Mouse (Mus musculus) midbrain, embryonic 11.5 days (tissue): Measurements from ENCODE around the gene Afg3l1. TPM values are rescaled to one million over a fixed set of nuclear protein-coding genes. Genes with fewer than 3 reads are reported as not detected.
A peak's percentile ranks its signal among the peaks of the same experiment; 100 is the strongest.

Source experiments
- ATAC-seq: fragments of 200-750 bp; cut with Nextera tagmentation; 2 replicates; pipeline ENCODE4 v1.8.0; 2017; ENCODE audit warnings: moderate TSS enrichment, moderate library complexity; ENCODE audit not compliant: low FRiP score
- DNase-seq: peaks from one replicate; pipeline ENCODE4 v3.0.0; 2015; ENCODE audit warnings: low spot score; ENCODE audit errors: missing footprints
- H3K27ac ChIP-seq: fragments of 300-500 bp; sonication (generic); 2 replicates; pipeline ENCODE4 v1.5.1; 2014; ENCODE audit warnings: low read depth, low read length
- H3K27me3 ChIP-seq: fragments of 300-500 bp; sonication (generic); 2 replicates; pipeline ENCODE4 v1.6.1; 2014; ENCODE audit warnings: mild to moderate bottlenecking, low read length, moderate library complexity, mixed read lengths; ENCODE audit not compliant: control insufficient read depth, insufficient read depth
- H3K36me3 ChIP-seq: fragments of 300-500 bp; sonication (generic); 2 replicates; pipeline ENCODE4 v1.6.1; 2014; ENCODE audit warnings: mild to moderate bottlenecking, low read length, moderate library complexity, mixed read lengths; ENCODE audit not compliant: control insufficient read depth, insufficient read depth
- H3K4me1 ChIP-seq: fragments of 300-500 bp; sonication (generic); 2 replicates; pipeline ENCODE4 v1.6.1; 2014; ENCODE audit warnings: low read length; ENCODE audit not compliant: control insufficient read depth, insufficient read depth
- H3K4me2 ChIP-seq: fragments of 300-500 bp; sonication (generic); 2 replicates; pipeline ENCODE4 v1.6.1; 2014; ENCODE audit warnings: mild to moderate bottlenecking, moderate library complexity
- H3K4me3 ChIP-seq: fragments of 300-500 bp; sonication (generic); 2 replicates; pipeline ENCODE4 v1.5.1; 2014; ENCODE audit warnings: low read depth, low read length
- H3K9ac ChIP-seq: fragments of 300-500 bp; sonication (generic); 2 replicates; pipeline ENCODE4 v1.6.1; 2014; ENCODE audit warnings: low read length
- H3K9me3 ChIP-seq: fragments of 300-500 bp; sonication (generic); 2 replicates; pipeline ENCODE4 v1.6.1; 2016; ENCODE audit warnings: low read length; ENCODE audit not compliant: control insufficient read depth
- WGBS: fragments of 180-500 bp; shearing (Covaris S2); extraction: QIAGEN DNeasy Blood & Tissue Kit; methylation state at CpG from one replicate; pipeline ENCODE4 v1.1.7; 2014; 5-methylcytosine and 5-hydroxymethylcytosine counted together
- polyA plus RNA-seq: library from polyadenylated mRNA; unstranded; fragments of >200 nt; fragmentation: Nextera tagmentation; extraction: Ambion mirVana; gene quantifications from 2 replicates; pipeline ENCODE4 v1.2.1, GENCODE M21; 2014

Afg3l1 gene
- polyA plus RNA-seq, 1 experiment from 2014 or later: 39.9 TPM

GRCm38 (mm10) chr8:123478456-123479218 is 934 bp downstream of the Afg3l1 start:
- Histone ChIP-seq H3K27me3 (no peaks in the 10 kb centered on the region), H3K27ac (no peak overlapping the region), H3K9me3 (no peaks in the 10 kb centered on the region), H3K4me1 (peaks cover 10% of the 10 kb centered on the region), H3K9ac (peak overlapping the region; percentile 88), H3K36me3 (peaks cover 6% of the 10 kb centered on the region; the same call in 1 of the 2 replicates), H3K4me2 (peak overlapping the region; percentile 57), H3K4me3 (peak overlapping the region; percentile 85)
- DNase-seq: peak; percentile 92
- ATAC-seq: no peak
- 42% methylated on average over 16 of the region's 16 CpGs for WGBS

DNA sequence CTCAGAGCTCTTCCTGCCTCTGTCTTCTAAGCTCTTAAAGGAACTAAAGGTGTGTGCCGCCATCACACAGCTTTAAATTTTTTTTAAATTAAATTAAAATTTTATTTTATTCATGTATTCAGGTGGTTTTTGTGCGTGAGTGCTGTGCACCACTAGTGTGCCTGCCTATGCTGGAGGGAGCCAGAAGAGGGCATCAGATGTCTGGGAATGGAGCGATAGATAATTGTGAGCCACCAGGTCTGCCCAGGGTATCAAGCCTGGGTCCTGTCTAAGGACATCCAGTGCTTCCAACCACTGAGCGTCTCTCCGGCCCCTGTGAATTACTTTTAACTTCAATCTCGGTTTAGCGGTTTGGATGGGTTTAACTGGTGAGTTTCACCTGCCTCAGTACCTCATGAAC is 4.9 kb downstream of the Afg3l1 start:
- no peak for ATAC-seq
- no peak for DNase-seq
- Histone ChIP-seq H3K4me1 (peaks cover 8% of the 10 kb centered on the region), H3K4me2 (no peak overlapping the region), H3K9me3 (no peaks in the 10 kb centered on the region), H3K27ac (no peak overlapping the region), H3K36me3 (peaks cover 24% of the 10 kb centered on the region), H3K27me3 (no peaks in the 10 kb centered on the region), H3K4me3 (no peak overlapping the region), H3K9ac (no peak overlapping the region)
- 90% methylated on average over 7 of the region's 7 CpGs for WGBS

DNA sequence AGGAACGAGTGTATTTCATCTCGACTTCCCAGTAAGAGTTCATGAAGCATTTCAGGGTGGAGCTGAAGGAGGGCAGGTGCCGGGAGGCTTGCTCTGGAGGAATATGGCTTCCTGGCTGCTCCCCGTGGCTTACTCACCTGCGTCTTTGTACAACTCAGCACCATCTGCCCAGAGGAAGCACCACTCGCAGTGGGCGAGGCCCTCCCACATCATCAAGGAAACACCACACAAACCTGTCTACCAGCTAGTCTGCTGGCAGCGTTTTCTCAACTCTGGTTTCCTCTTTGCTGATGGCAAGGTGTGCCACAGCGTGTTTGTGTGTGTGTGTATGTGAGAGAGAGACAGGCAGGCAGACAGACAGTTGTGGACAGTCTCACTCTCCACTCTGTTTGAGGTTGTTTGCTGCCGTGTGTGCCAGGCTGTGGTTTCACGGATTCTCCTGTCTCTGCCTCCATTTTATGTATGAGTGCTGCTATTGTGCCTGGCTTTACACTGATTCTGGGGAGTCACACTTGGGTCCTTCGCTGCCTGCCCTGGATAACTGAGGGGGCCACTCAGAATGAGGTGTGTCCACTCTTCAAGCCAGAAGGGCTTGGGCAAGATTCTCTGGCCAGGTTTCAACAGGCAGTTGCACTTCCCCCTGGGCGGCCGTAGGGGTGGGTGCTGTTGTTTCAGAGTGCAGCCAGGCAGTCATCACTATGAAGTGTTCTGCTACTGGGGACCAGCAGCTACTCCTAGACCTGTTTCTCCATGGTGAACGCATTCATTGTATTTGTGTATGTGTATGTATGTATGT is 13.8 kb downstream of the Afg3l1 start:
- H3K9me3 ChIP-seq: no peaks in the 10 kb centered on the region
- H3K4me3 ChIP-seq: no peak overlapping the region
- H3K27ac ChIP-seq: no peak overlapping the region
- peak; percentile 41 for DNase-seq
- 94% methylated on average over 15 of the region's 15 CpGs for WGBS
- no peaks in the 10 kb centered on the region for H3K27me3 ChIP-seq
- no peak overlapping the region for H3K4me2 ChIP-seq
- no peak overlapping the region for H3K9ac ChIP-seq
- ATAC-seq: no peak
- peaks cover 46% of the 10 kb centered on the region for H3K36me3 ChIP-seq
- no peaks in the 10 kb centered on the region for H3K4me1 ChIP-seq

GRCm38 (mm10) chr8:123492898-123493297 is 15.2 kb downstream of the Afg3l1 start:
- Histone ChIP-seq H3K9ac (no peak overlapping the region), H3K27ac (no peak overlapping the region), H3K36me3 (peaks cover 39% of the 10 kb centered on the region), H3K27me3 (no peaks in the 10 kb centered on the region), H3K4me3 (no peak overlapping the region), H3K4me2 (no peak overlapping the region), H3K4me1 (no peaks in the 10 kb centered on the region), H3K9me3 (no peaks in the 10 kb centered on the region)
- DNase-seq (peak; percentile 56), ATAC-seq (no peak)
- 96% methylated on average over 9 of the region's 9 CpGs for WGBS

GRCm38 (mm10) chr8:123497699-123498098 is 20.0 kb downstream of the Afg3l1 start:
- H3K4me2 ChIP-seq: no peak overlapping the region
- peaks cover 50% of the 10 kb centered on the region for H3K36me3 ChIP-seq
- no peaks in the 10 kb centered on the region for H3K27me3 ChIP-seq
- no peak overlapping the region for H3K4me3 ChIP-seq
- no peaks in the 10 kb centered on the region for H3K4me1 ChIP-seq
- ATAC-seq (no peak), DNase-seq (peak; percentile 79)
- no peak overlapping the region for H3K9ac ChIP-seq
- no peaks in the 10 kb centered on the region for H3K9me3 ChIP-seq
- no peak overlapping the region for H3K27ac ChIP-seq
- 86% methylated on average over 4 of the region's 4 CpGs for WGBS

DNA sequence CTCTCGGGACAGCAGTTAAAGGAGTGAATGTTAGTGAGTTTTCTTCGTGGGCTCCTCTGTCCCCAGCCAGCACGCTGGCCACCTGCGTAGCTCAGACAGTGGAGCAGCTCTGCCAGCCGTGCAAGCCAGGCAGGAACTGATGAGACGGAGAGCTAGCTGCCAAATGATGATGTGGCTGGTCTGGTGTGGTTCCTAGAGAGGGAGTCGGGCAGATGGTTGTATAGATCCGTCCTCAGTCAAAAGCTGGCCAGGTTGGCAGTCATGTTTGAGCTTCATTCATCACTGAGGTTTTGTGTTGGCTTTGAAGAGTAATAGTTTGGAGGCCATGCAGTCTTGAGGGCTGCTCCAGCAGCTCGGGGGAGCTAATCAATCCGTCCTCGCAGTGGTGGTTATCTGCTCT is 21.3 kb downstream of the Afg3l1 start:
- WGBS: 93% methylated on average over 11 of the region's 11 CpGs
- DNase-seq (no peak), ATAC-seq (no peak)
- H3K4me1 ChIP-seq: no peaks in the 10 kb centered on the region
- H3K4me3 ChIP-seq: no peak overlapping the region
- 0 out of 2 replicates have a peak, but pooled peaks cover 2% of the 10 kb centered on the region for H3K9me3 ChIP-seq
- H3K27ac ChIP-seq: no peak overlapping the region
- peaks cover 51% of the 10 kb centered on the region for H3K36me3 ChIP-seq
- H3K4me2 ChIP-seq: no peak overlapping the region
- no peaks in the 10 kb centered on the region for H3K27me3 ChIP-seq
- no peak overlapping the region for H3K9ac ChIP-seq

- WGBS: 93% methylated on average over 11 of the region's 11 CpGs
- H3K9me3 ChIP-seq: 0 out of 2 replicates have a peak, but pooled peaks cover 2% of the 10 kb centered on the region
- ATAC-seq (no peak), DNase-seq (no peak)
- no peak overlapping the region for H3K4me2 ChIP-seq
- H3K36me3 ChIP-seq: peaks cover 48% of the 10 kb centered on the region
- H3K27ac ChIP-seq: no peak overlapping the region
- no peaks in the 10 kb centered on the region for H3K4me1 ChIP-seq
- H3K9ac ChIP-seq: no peak overlapping the region
- no peak overlapping the region for H3K4me3 ChIP-seq
- H3K27me3 ChIP-seq: no peaks in the 10 kb centered on the region
These were observed 21.9 kb downstream of the Afg3l1 start for GRCm38 (mm10) chr8:123499556-123499955.

DNA sequence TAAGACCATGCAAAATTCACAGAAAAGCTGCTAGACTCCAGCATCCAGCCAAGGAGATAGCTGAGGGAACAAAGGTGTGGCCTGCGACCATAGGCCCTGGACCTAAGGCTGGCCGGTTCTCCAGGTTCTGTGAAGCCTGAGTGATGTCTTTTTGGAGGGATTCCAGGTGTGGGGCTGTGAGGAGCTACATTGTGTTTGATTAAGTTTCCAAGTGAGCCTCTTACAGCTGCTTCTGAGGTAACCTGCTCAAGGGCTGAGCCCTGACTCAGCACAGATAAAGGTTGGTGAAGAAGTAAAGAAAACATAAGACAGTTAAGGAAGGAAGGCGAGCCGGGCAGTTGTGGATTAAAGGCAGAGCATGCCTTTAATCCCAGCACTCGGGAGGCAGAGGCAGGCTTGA is 24.5 kb downstream of the Afg3l1 start:
- no peak for DNase-seq
- Histone ChIP-seq H3K9ac (no peak overlapping the region), H3K4me2 (no peak overlapping the region), H3K9me3 (0 out of 2 replicates have a peak, but pooled peaks cover 2% of the 10 kb centered on the region), H3K36me3 (peaks cover 44% of the 10 kb centered on the region), H3K4me3 (no peak overlapping the region), H3K4me1 (no peaks in the 10 kb centered on the region), H3K27ac (no peak overlapping the region), H3K27me3 (no peaks in the 10 kb centered on the region)
- WGBS: 91% methylated on average over 5 of the region's 5 CpGs
- ATAC-seq: no peak
